Mouse (Mus musculus) bone marrow, adult 2 months (tissue): ENCODE data around the gene Zdhhc3. TPM values are rescaled to one million over a fixed set of nuclear protein-coding genes. Genes with fewer than 3 reads are reported as not detected.

Source experiments
- H3K27ac ChIP-seq: fragments of 200-500 bp; 2 replicates; pipeline ENCODE4 v1.5.1; 2012; ENCODE audit warnings: low read depth, mild to moderate bottlenecking, control low read depth, inconsistent platforms, low read length; ENCODE audit not compliant: control insufficient read depth, poor library complexity, insufficient read depth
- H3K4me1 ChIP-seq: fragments of 200-500 bp; 2 replicates; pipeline ENCODE4 v1.6.1; 2011; ENCODE audit warnings: low read length; ENCODE audit not compliant: control insufficient read depth, insufficient read depth
- H3K4me3 ChIP-seq: fragments of 200-500 bp; replicated peaks from 2 replicates; pipeline ENCODE3; 2011; ENCODE audit warnings: mild to moderate bottlenecking, low read depth, low read length, control low read depth; ENCODE audit not compliant: control insufficient read depth
- CTCF ChIP-seq: fragments of 200-500 bp; IDR thresholded peaks from 2 replicates; pipeline ENCODE4 v1.5.1; 2011; ENCODE audit warnings: low read length, control low read depth; ENCODE audit not compliant: control insufficient read depth, insufficient read depth
- POLR2A ChIP-seq: fragments of 200-500 bp; IDR thresholded peaks from 2 replicates; pipeline ENCODE4 v1.6.1; 2011; ENCODE audit warnings: low read depth, mild to moderate bottlenecking, control low read depth, low read length, borderline replicate concordance; ENCODE audit not compliant: control insufficient read depth
- WGBS: fragments of 180-500 bp; shearing (Covaris S2); methylation state at CpG from one replicate; pipeline ENCODE4 v1.1.7; 2018; 5-methylcytosine and 5-hydroxymethylcytosine counted together
- polyA plus RNA-seq: library from polyadenylated mRNA; stranded (reverse); fragments of >200 nt; gene quantifications from 2 replicates; pipeline ENCODE4 v1.2.4, GENCODE M21; 2011; ENCODE audit warnings: low replicate concordance; ENCODE audit not compliant: missing spikeins, insufficient read depth, insufficient read length

The Zdhhc3 gene
- polyA plus RNA-seq, 1 experiment = 36.1 TPM

- 63% methylated on average over 2 of the region's 2 CpGs for WGBS
- TF ChIP-seq POLR2A = no peak
- no peak for TF ChIP-seq CTCF
- Histone ChIP-seq H3K4me3 (no peak overlapping the region), H3K27ac (no peak overlapping the region), H3K4me1 (peaks cover 2% of the 10 kb centered on the region; the same call in 1 of the 2 replicates)
Observed at GRCm38 (mm10) chr9:123124413-123124981, 11.5 kb upstream of the Zdhhc3 start.

GRCm38 (mm10) chr9:123123571-123124412, 10.8 kb upstream of the Zdhhc3 start:
- TF ChIP-seq POLR2A (no peak), CTCF (peak; percentile 79)
- H3K27ac ChIP-seq = 0 out of 2 replicates have a peak overlapping the region, but pooled peaks have one; percentile 24
- no peak overlapping the region for H3K4me3 ChIP-seq
- peaks cover 2% of the 10 kb centered on the region; the same call in 1 of the 2 replicates for H3K4me1 ChIP-seq
- 73% methylated on average over 6 of the region's 6 CpGs for WGBS

- WGBS = 87% methylated on average over 3 of the region's 3 CpGs
- peaks cover 2% of the 10 kb centered on the region; the same call in 1 of the 2 replicates for H3K4me1 ChIP-seq
- H3K4me3 ChIP-seq = no peak overlapping the region
- H3K27ac ChIP-seq = no peak overlapping the region
- TF ChIP-seq POLR2A = no peak
- TF ChIP-seq CTCF = no peak
Observed at GRCm38 (mm10) chr9:123123017-123123416, 10.0 kb upstream of the Zdhhc3 start.

- H3K4me3 ChIP-seq = no peak overlapping the region
- 90% methylated on average over 1 of the region's 1 CpGs for WGBS
Observed at GRCm38 (mm10) chr9:123115566-123115965, 2.6 kb upstream of the Zdhhc3 start.

GRCm38 (mm10) chr9:123113931-123114330, 926 bp upstream of the Zdhhc3 start:
- H3K27ac ChIP-seq = no peak overlapping the region
- H3K4me3 ChIP-seq = peak overlapping the region; percentile 82
- TF ChIP-seq POLR2A (no peak), CTCF (no peak)
- WGBS = 61% methylated on average over 6 of the region's 6 CpGs
- H3K4me1 ChIP-seq = no peaks in the 10 kb centered on the region; the same call in 1 of the 2 replicates

More at GRCm38 (mm10) chr9:123115566-123115965, 2.6 kb upstream of the Zdhhc3 start:
- TF ChIP-seq POLR2A (no peak), CTCF (no peak)
- H3K4me1 ChIP-seq = no peaks in the 10 kb centered on the region; the same call in 1 of the 2 replicates
- H3K27ac ChIP-seq = no peak overlapping the region

- 31% methylated on average over 8 of the region's 8 CpGs for WGBS
- no peak for TF ChIP-seq CTCF
- no peak for TF ChIP-seq POLR2A
- H3K4me3 ChIP-seq = peak overlapping the region; percentile 37
- H3K27ac ChIP-seq = peak overlapping the region; percentile 23; the same call in 1 of the 2 replicates
- H3K4me1 ChIP-seq = no peaks in the 10 kb centered on the region; the same call in 1 of the 2 replicates
Observed at GRCm38 (mm10) chr9:123111751-123112221, 1.2 kb downstream of the Zdhhc3 start.

GRCm38 (mm10) chr9:123109188-123109587, 3.8 kb downstream of the Zdhhc3 start:
- 57% methylated on average over 7 of the region's 7 CpGs for WGBS
- TF ChIP-seq POLR2A (no peak), CTCF (no peak)
- H3K27ac ChIP-seq = peak overlapping the region; percentile 45; the same call in 1 of the 2 replicates
- peaks cover 2% of the 10 kb centered on the region; the same call in 1 of the 2 replicates for H3K4me1 ChIP-seq
- no peak overlapping the region for H3K4me3 ChIP-seq

GRCm38 (mm10) chr9:123107186-123107585, 5.8 kb downstream of the Zdhhc3 start:
- no peak for TF ChIP-seq CTCF
- no peak for TF ChIP-seq POLR2A
- WGBS = 83% methylated on average over 4 of the region's 4 CpGs
- no peak overlapping the region for H3K4me3 ChIP-seq
- H3K4me1 ChIP-seq = peaks cover 2% of the 10 kb centered on the region; the same call in 1 of the 2 replicates
- no peak overlapping the region for H3K27ac ChIP-seq
